17 mouse cellular contexts compared by ENCODE assay signal in genomic region chr9:31085556-31085955, GRCm38 (mm10).
"Had no signal": no experiment of that assay in that cellular context is flagged by ENCODE, and none has a peak within 500 bp of the region (broad histone marks: within the 10 kb centered on the region; RNA-seq: fewer than 3 reads in every experiment).

No protein-coding gene starts in this region.

- H3K4me1 ChIP-seq: intestine, embryonic 15.5 days had no signal

- H3K27ac ChIP-seq: gastrocnemius, adult 2 months; hindbrain, embryonic 10.5 days; hindbrain, embryonic 12.5 days; hindbrain, embryonic 14.5 days; intestine, embryonic 15.5 days; layer of hippocampus, adult 2 months; left cerebral cortex, adult 2 months; limb, embryonic 10.5 days; limb, embryonic 12.5 days had no signal

- H3K4me3 ChIP-seq: gastrocnemius, adult 2 months; hindbrain, embryonic 10.5 days; hindbrain, embryonic 12.5 days; intestine, embryonic 15.5 days; layer of hippocampus, adult 2 months; left cerebral cortex, adult 2 months; limb, embryonic 10.5 days; limb, embryonic 12.5 days had no signal

- H3K9me3 ChIP-seq: hindbrain, embryonic 10.5 days; hindbrain, embryonic 12.5 days; intestine, embryonic 15.5 days; limb, embryonic 10.5 days; limb, embryonic 12.5 days had no signal

- H3K36me3 ChIP-seq: hindbrain, embryonic 10.5 days; hindbrain, embryonic 12.5 days; intestine, embryonic 15.5 days; limb, embryonic 10.5 days; limb, embryonic 12.5 days had no signal

- DNase-seq: gastrocnemius, adult 2 months; gastrocnemius, postnatal 10 days; gastrocnemius, postnatal 25 days; heart, postnatal 10 days; kidney, adult 18-20 months; kidney, adult 8-10 months; kidney, postnatal 10 days; kidney, postnatal 25 days; kidney, postnatal 4 days had no signal

- H3K27me3 ChIP-seq: hindbrain, embryonic 12.5 days; intestine, embryonic 15.5 days had no signal
